Mouse (Mus musculus): Measurements from ENCODE around the gene Sfmbt1.

The Sfmbt1 gene

DNA sequence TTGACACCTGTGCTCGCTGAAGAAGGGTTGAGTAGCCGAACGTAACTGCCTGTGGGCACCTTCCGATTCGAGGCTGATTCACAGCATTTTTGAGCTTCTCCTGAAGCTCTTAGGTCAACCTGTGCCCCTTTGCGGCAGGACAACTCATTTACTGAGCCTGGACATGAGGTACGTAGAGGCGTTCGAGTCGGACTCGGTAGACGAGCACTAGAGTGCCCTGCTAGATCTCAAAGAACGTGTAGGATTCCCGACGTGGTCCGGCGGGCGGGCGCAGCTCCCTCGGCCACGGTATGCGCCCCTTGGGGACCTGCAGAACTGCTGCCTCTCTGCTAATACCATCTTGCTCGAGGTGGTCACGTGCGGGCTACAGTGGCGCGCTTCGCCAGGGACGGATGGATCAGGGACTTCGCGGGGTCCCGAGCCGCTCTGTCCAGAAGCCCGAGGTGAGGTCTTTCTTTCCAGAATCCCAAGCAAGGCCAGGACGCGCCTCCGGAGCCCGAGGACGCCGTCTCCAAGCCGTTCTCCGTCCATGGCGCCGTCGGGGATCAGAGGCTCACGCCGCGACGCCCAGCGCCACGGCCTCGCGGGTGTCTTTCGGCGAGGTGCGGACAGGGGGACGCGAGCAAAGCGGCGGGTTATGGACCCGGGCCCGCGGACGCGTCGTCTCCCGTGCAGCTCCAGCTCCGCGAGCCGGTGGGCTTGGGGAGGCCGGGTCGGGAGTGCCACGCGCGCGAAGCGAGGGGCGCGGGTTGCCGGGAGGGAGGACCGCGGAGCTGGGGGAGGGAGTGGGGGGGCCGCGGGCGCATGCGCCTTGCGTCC is at the start of gene Sfmbt1:
Sfmbt1 (plus strand) TSS at position 51 of the 819 bp plus-strand sequence.
- DNase-seq: no peak

DNA sequence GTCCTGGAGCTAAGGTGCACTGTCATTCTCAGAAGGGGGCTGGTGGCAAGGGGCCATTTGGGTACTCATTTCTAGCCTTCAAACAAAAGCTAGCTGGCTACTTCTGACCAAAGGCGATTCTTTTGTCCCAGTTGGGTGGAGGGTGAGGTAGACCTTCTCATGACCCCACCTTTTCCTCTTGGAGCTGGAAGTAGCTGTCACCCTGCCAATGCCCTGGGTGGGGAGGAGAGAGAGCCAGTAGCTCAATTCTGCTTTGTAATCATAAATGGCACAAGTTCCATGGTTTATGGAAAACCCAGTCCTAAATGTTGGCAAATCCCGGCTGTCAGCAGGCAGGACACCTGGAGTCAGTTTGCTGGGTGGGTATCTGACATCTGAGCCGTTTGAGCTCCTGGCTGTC is 48.6 kb upstream of the Sfmbt1 start:
- DNase-seq: peak; percentile 54 to 55

GRCm38 (mm10) chr14:30666604-30667003 is 48.0 kb upstream of the Sfmbt1 start:
- DNase-seq: no peak

DNA sequence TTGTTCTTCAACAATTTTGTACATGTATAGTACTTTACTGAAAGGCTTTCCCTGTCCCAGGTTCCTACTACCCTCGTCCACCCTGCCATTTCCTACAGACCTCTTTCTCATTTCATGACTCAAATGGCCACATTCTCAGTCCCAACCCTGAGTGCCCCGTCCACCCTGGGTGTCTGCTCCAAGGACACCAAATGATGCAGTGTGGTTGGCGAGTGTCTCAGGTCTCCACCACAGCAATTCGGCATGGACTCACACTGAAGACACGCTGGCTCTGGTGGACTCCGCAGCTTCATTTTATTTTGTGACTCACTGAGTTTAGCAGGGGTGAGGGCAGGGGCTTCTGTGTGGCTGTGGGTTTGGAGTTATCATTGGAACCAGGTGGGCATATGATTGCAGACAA is 44.5 kb upstream of the Sfmbt1 start:
- DNase-seq: no peak

DNA sequence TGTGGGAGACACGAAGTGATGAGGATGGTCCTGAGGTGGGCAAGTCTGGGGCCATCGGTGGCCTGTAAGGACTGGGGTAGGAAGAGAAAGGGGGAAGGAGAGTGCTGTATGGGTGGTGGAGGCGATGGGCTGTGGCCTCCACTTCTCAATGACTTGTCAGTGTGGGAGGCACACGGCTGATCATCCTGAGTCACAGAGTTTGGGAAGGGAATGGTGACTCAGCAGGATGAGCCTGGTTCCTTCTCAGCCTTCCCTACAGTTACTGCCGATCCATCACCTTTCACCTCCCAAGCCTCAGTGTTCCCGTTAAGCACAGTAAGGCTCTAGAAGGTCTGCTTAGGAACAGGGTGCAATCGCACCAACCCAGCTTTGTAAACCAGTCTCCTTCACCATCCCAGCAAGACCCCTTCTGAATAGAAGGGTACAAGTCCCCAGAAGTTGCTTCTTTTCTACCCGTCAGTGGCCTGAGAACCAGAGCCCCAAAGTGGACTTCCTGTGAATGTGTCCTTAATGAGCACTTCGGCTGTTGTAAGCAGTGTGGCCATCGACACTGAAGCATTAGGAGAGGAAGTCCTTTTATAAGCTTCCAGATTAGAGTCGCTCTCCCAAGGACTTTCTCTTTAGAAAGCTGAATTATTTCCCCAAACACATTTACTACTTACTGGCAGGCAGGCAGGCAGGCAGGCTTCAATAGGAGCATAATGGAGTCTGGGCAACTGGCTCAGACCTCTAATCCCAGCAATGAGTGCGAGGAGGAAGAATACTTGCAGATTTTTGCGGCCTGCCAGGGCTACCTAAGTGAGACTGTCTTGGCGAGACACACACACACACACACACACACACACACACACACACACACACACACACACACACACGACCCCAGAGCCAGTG is 43.3 kb upstream of the Sfmbt1 start:
- no peak for DNase-seq

GRCm38 (mm10) chr14:30671986-30672312 is 42.7 kb upstream of the Sfmbt1 start:
- peak; percentile 79 to 90 for DNase-seq

DNA sequence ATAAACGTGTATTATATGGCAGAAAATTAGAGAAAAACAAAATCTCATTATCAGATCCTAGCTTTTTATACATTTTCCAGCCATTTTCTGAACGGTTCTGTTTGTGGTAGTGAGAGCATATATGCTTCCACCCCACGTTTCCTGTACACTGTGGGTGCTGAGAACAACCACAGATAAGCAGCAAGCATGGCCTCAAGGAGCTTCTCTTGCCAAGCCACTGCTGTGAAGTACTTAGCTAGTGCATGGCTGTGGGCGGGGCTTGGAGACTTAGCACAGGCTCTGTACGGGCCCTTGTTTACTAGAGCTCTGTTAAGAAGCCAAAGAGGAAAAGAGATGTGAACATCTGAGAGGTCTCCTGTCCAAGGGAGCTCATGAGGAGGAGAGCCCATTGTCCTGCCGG is 39.7 kb upstream of the Sfmbt1 start:
- DNase-seq: peak; percentile 45 to 64

DNA sequence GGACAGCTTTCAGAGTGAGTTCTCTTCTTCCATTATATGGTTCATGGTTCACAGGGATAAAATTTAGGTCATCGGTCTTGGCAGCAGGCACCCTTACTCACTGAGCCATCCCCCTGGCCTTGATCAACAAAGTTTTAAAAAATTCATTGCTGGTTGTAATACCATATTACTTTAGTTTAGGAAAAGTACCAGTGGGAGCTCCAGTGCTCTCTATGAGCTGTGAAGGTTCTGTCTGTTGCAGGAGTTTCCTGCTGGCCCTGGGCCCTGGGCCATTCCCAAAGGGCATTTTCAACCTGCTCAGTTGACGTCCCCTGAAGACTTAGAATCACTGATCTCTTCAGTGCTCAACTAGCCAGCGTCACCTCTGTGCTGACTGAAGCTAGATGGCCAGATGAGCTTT is 32.5 kb upstream of the Sfmbt1 start:
- DNase-seq: no peak

DNA sequence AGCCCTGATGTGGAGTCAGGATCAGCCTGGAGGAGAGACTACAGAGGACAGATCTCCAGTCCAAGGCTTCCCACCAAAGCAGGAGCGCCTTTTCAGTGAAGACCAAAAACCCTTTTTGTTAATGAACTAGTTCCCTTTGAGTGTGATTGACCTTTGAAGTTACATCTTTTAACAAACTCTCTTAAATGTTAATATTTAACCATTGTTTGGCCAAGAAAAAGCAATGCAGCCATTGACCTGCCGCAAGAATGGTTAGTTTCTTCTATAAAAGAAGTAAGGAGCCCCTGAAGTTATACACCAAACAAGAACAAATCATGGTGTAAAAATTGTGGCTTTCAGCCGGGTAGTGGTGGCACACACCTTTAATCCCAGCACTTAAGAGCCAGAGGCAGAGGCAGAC is 24.0 kb upstream of the Sfmbt1 start:
- no peak for DNase-seq

DNA sequence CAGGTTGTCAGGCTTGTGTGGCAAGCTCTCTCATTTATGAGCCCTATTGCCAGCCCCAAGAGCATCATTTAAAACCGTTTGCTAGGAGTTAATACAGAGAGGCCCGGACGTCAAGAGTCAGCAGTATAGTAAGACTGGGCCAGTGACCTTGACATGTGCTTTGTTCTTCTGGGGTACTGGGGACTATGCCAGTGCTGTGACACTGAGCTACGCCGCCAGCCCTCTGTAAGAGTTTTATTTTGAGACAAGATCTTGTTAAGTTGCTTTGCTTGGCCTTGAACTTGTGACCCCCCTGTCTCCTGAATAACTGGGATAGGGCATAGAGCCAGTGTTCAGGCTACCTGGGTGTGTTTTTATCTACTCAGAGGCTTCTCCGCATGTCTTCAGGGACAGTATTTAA is 22.2 kb upstream of the Sfmbt1 start:
- no peak for DNase-seq

- DNase-seq: peak in 1 of 2 experiments; percentile 9
Measured at GRCm38 (mm10) chr14:30694786-30695185, 19.9 kb upstream of the Sfmbt1 start.

- peak; percentile 81 to 83 for DNase-seq
Measured at GRCm38 (mm10) chr14:30695609-30696008, 19.0 kb upstream of the Sfmbt1 start.

DNA sequence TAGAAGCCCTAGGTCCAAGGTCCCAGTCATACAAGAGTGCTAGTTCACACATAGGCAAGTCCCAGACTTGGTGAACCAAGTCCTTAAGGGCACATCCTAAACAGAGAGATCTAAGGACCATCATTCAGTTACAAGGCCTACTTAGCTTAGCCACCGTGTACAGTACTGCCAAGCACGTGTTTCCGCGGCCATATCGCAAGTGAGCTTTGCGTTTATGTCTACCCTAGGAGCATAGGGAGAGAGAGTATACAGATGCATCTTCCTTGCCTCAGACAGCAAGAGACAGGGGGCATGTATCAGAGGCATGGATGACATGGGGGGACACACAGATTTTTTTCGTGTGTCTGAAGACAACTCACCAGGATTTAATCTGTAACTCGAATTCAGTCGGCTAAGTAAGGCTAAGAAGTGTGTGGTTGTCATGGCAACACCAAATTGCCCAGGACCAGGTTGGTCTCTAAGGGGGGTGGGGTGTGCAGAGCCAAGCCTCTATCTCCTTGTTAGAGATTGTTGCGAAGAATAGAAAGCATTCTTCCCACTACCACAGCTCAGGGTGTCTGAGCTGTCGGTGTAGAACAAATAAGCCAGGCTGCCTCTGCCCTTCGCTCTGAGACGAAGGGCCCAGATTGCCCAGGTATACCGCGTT is 17.1 kb upstream of the Sfmbt1 start:
- no peak for DNase-seq

DNA sequence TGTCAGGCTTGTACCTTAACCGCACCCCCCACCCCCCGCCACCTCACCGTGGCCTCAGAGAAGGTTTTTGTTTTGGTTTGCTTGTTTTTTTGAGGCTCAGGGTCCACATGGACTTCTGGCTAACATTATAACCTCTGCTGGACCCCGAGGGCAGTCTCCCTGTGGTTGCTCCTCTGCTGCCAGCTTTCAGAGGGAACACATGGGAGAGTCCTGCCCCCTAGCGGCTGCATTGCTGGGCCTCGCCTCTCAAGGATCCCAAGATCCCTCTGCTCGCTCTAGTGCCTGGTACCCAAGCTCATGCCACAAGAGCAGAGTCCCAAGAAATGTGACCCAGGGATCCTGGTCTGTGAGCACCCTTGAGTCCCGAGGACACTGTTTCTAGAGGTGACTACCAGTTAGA is 15.0 kb upstream of the Sfmbt1 start:
- DNase-seq: peak; percentile 44 to 60

- no peak for DNase-seq
Measured at GRCm38 (mm10) chr14:30702512-30702911, 12.1 kb upstream of the Sfmbt1 start.

DNA sequence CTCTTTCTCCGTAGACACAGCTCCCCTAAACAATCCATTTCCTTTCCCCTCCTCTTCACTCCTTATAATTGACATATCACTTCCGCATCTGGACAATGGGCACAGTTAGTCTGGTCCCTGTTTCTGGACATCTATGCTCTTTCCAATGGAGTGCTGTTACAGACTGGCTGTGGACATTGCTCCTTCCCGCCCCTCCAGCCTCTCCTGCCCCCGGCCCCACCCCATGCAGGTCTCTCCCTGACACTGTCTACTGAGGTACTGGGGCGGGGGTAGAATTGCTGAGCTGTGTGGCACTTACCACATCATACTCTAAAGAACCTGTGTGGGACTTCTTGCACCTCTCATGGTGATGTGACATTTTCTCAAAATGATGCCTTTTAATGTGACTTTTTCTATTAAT is 11.6 kb upstream of the Sfmbt1 start:
- DNase-seq: no peak

DNA sequence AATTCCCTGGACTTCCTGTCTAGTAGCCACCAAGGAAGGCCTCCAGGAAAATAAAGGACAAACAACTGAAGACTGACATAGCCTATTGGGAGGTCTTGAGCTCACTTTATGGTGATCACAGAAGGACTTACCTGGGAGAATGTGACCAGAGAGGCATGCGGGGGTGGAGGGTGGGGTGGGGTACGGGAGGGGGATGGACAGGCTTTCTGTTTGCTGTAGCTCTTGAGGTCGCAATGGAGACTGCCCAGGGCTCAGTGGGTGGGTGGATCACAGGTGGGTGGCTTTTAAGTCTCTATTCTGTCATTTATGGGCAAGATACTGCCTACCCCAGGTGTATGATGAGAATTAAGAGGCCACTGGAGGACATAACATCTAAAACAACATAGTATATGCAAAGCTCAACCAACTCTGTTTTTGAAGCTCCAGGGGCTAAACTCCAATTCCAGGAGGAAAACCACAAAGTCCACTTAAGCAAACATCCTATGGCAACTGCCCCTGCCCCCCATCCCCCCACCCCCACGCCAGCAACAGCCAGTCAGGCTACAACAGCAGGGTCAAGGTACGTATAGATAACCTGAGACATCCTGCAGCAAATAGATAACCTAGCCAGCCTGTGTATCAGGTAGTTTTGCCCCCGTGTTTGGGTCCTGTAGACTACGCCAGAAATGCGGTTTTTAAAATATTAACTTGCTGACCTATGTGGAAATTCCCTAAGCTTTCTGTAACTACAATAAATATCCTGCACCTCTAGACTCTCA is 10.4 kb upstream of the Sfmbt1 start:
- DNase-seq: no peak

DNA sequence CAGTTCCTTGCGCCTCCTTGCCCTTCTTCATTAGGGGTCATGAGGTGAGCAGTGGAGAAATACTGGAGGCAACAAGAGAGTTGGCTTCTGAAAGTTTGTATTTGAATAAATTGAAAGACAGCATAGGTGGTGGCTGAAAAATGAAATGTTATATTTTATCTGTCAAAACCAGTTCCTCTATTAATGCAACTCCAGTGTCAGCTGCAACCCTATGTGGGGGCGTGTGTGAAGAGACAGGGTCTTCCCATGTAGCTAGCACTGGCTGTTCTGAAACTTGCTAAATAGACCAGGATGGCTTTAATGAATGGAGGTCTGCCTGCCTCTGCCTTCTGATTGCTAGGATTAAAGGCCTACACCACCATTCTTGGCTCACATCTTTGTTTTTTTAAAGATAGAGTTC is 2.8 kb upstream of the Sfmbt1 start:
- DNase-seq: no peak

GRCm38 (mm10) chr14:30713769-30714168 is 880 bp upstream of the Sfmbt1 start:
- no peak for DNase-seq

GRCm38 (mm10) chr14:30715618-30716050 is 985 bp downstream of the Sfmbt1 start:
- DNase-seq: peak; percentile 82 to 89

- DNase-seq: peak; percentile 69 to 82
Measured at GRCm38 (mm10) chr14:30716051-30716952, 1.7 kb downstream of the Sfmbt1 start.

- DNase-seq: no peak
Measured at GRCm38 (mm10) chr14:30716953-30717285, 2.3 kb downstream of the Sfmbt1 start.

All from lung, postnatal 4 days (tissue).